Mouse (Mus musculus): Measurements from ENCODE around the gene Clip3. TPM values are rescaled to one million over a fixed set of nuclear protein-coding genes. Genes with fewer than 3 reads are reported as not detected.

The Clip3 gene
- polyA plus RNA-seq, 1 experiment from 2014 or later, result 39.7 TPM

GRCm38 (mm10) chr7:30327140-30327539, 35.6 kb downstream of the Clip3 start:
- ATAC-seq (ENCODE audit: insufficient number of reproducible peaks, insufficient read depth, low FRiP score, low TSS enrichment, low read depth), result no peak
- WGBS, result 64% methylated on average over 15 of the region's 15 CpGs
- no peak overlapping the region for H3K4me2 ChIP-seq
- H3K27me3 ChIP-seq, result no peaks in the 10 kb centered on the region
- H3K4me3 ChIP-seq (replicated peaks), result no peak overlapping the region
- no peak overlapping the region for H3K27ac ChIP-seq
- H3K36me3 ChIP-seq, result no peaks in the 10 kb centered on the region
- no peak overlapping the region for H3K9ac ChIP-seq (replicated peaks)
- H3K9me3 ChIP-seq, result peaks cover 7% of the 10 kb centered on the region; the same call in 1 of the 2 replicates
- H3K4me1 ChIP-seq (replicated peaks), result peaks cover 7% of the 10 kb centered on the region; the same call in 1 of the 2 replicates

- peaks cover 5% of the 10 kb centered on the region for H3K27me3 ChIP-seq
- H3K4me1 ChIP-seq (replicated peaks), result no peaks in the 10 kb centered on the region
- peaks cover 7% of the 10 kb centered on the region; the same call in 1 of the 2 replicates for H3K9me3 ChIP-seq
- 48% methylated on average over 10 of the region's 10 CpGs for WGBS
- no peak overlapping the region for H3K4me2 ChIP-seq
- no peaks in the 10 kb centered on the region for H3K36me3 ChIP-seq
- H3K9ac ChIP-seq (replicated peaks), result no peak overlapping the region
- H3K4me3 ChIP-seq (replicated peaks), result no peak overlapping the region
- ATAC-seq (ENCODE audit: insufficient number of reproducible peaks, insufficient read depth, low FRiP score, low TSS enrichment, low read depth), result no peak
- no peak overlapping the region for H3K27ac ChIP-seq
Measured at GRCm38 (mm10) chr7:30328379-30328778, 36.9 kb downstream of the Clip3 start.

- H3K4me3 ChIP-seq (replicated peaks), result no peak overlapping the region
- H3K36me3 ChIP-seq, result no peaks in the 10 kb centered on the region
- no peaks in the 10 kb centered on the region for H3K9me3 ChIP-seq
- 4% methylated on average over 13 of the region's 13 CpGs for WGBS
- H3K4me2 ChIP-seq, result peak overlapping the region; percentile 16; the same call in 1 of the 2 replicates
- no peak overlapping the region for H3K9ac ChIP-seq (replicated peaks)
- no peaks in the 10 kb centered on the region for H3K4me1 ChIP-seq (replicated peaks)
- peaks cover 37% of the 10 kb centered on the region for H3K27me3 ChIP-seq
- ATAC-seq (ENCODE audit: insufficient number of reproducible peaks, insufficient read depth, low FRiP score, low TSS enrichment, low read depth), result peak; percentile 57
- no peak overlapping the region for H3K27ac ChIP-seq
Measured at GRCm38 (mm10) chr7:30331887-30332286, 40.4 kb downstream of the Clip3 start.

GRCm38 (mm10) chr7:30332622-30333259, 41.2 kb downstream of the Clip3 start:
- no peak overlapping the region for H3K9ac ChIP-seq (replicated peaks)
- 68% methylated on average over 18 of the region's 18 CpGs for WGBS
- ATAC-seq (ENCODE audit: insufficient number of reproducible peaks, insufficient read depth, low FRiP score, low TSS enrichment, low read depth), result no peak

GRCm38 (mm10) chr7:30333436-30333835, 41.9 kb downstream of the Clip3 start:
- H3K9ac ChIP-seq (replicated peaks), result no peak overlapping the region
- H3K9me3 ChIP-seq, result no peaks in the 10 kb centered on the region
- H3K4me1 ChIP-seq (replicated peaks), result no peaks in the 10 kb centered on the region
- peaks cover 37% of the 10 kb centered on the region for H3K27me3 ChIP-seq
- no peaks in the 10 kb centered on the region for H3K36me3 ChIP-seq
- H3K27ac ChIP-seq, result no peak overlapping the region
- no peak for ATAC-seq (ENCODE audit: insufficient number of reproducible peaks, insufficient read depth, low FRiP score, low TSS enrichment, low read depth)
- WGBS, result 65% methylated on average over 4 of the region's 4 CpGs
- H3K4me2 ChIP-seq, result no peak overlapping the region
- H3K4me3 ChIP-seq (replicated peaks), result no peak overlapping the region

More at GRCm38 (mm10) chr7:30332622-30333259, 41.2 kb downstream of the Clip3 start:
- Histone ChIP-seq H3K9me3 (no peaks in the 10 kb centered on the region), H3K4me2 (no peak overlapping the region), H3K27ac (no peak overlapping the region), H3K4me3 (replicated peaks) (no peak overlapping the region), H3K27me3 (peaks cover 37% of the 10 kb centered on the region), H3K36me3 (no peaks in the 10 kb centered on the region), H3K4me1 (replicated peaks) (no peaks in the 10 kb centered on the region)

GRCm38 (mm10) chr7:30334563-30334962, 43.0 kb downstream of the Clip3 start:
- no peak overlapping the region for H3K9ac ChIP-seq (replicated peaks)
- no peaks in the 10 kb centered on the region for H3K9me3 ChIP-seq
- no peak overlapping the region for H3K4me3 ChIP-seq (replicated peaks)
- H3K36me3 ChIP-seq, result no peaks in the 10 kb centered on the region
- WGBS, result 61% methylated on average over 5 of the region's 5 CpGs
- no peaks in the 10 kb centered on the region for H3K4me1 ChIP-seq (replicated peaks)
- no peak overlapping the region for H3K27ac ChIP-seq
- ATAC-seq (ENCODE audit: insufficient number of reproducible peaks, insufficient read depth, low FRiP score, low TSS enrichment, low read depth), result no peak
- no peak overlapping the region for H3K4me2 ChIP-seq
- peaks cover 43% of the 10 kb centered on the region for H3K27me3 ChIP-seq

- H3K36me3 ChIP-seq, result no peaks in the 10 kb centered on the region
- no peaks in the 10 kb centered on the region for H3K9me3 ChIP-seq
- H3K4me2 ChIP-seq, result no peak overlapping the region
- 75% methylated on average over 6 of the region's 6 CpGs for WGBS
- H3K4me3 ChIP-seq (replicated peaks), result no peak overlapping the region
- no peak for ATAC-seq (ENCODE audit: insufficient number of reproducible peaks, insufficient read depth, low FRiP score, low TSS enrichment, low read depth)
- H3K27me3 ChIP-seq, result peaks cover 44% of the 10 kb centered on the region
- H3K9ac ChIP-seq (replicated peaks), result no peak overlapping the region
- no peak overlapping the region for H3K27ac ChIP-seq
- H3K4me1 ChIP-seq (replicated peaks), result no peaks in the 10 kb centered on the region
Measured at GRCm38 (mm10) chr7:30335688-30336087, 44.2 kb downstream of the Clip3 start.

GRCm38 (mm10) chr7:30336384-30336783, 44.9 kb downstream of the Clip3 start:
- H3K4me2 ChIP-seq, result no peak overlapping the region
- WGBS, result 3% methylated on average over 9 of the region's 9 CpGs
- no peak for ATAC-seq (ENCODE audit: insufficient number of reproducible peaks, insufficient read depth, low FRiP score, low TSS enrichment, low read depth)

GRCm38 (mm10) chr7:30339432-30340109, 48.0 kb downstream of the Clip3 start:
- Histone ChIP-seq H3K27ac (no peak overlapping the region), H3K36me3 (no peaks in the 10 kb centered on the region), H3K27me3 (peaks cover 31% of the 10 kb centered on the region), H3K9ac (replicated peaks) (no peak overlapping the region), H3K4me1 (replicated peaks) (peaks cover 6% of the 10 kb centered on the region; the same call in 1 of the 2 replicates), H3K4me3 (replicated peaks) (no peak overlapping the region), H3K4me2 (no peak overlapping the region), H3K9me3 (no peaks in the 10 kb centered on the region)
- no peak for ATAC-seq (ENCODE audit: insufficient number of reproducible peaks, insufficient read depth, low FRiP score, low TSS enrichment, low read depth)
- WGBS, result 72% methylated on average over 5 of the region's 5 CpGs

More at GRCm38 (mm10) chr7:30336384-30336783, 44.9 kb downstream of the Clip3 start:
- Histone ChIP-seq H3K27me3 (peaks cover 46% of the 10 kb centered on the region), H3K9me3 (no peaks in the 10 kb centered on the region), H3K4me1 (replicated peaks) (no peaks in the 10 kb centered on the region), H3K4me3 (replicated peaks) (no peak overlapping the region), H3K27ac (no peak overlapping the region), H3K9ac (replicated peaks) (no peak overlapping the region), H3K36me3 (no peaks in the 10 kb centered on the region)

- peaks cover 6% of the 10 kb centered on the region; the same call in 1 of the 2 replicates for H3K4me1 ChIP-seq (replicated peaks)
- no peak overlapping the region for H3K27ac ChIP-seq
- peaks cover 45% of the 10 kb centered on the region for H3K27me3 ChIP-seq
- H3K9ac ChIP-seq (replicated peaks), result no peak overlapping the region
- no peak overlapping the region for H3K4me3 ChIP-seq (replicated peaks)
- WGBS, result 27% methylated on average over 21 of the region's 21 CpGs
- ATAC-seq (ENCODE audit: insufficient number of reproducible peaks, insufficient read depth, low FRiP score, low TSS enrichment, low read depth), result no peak
- no peaks in the 10 kb centered on the region for H3K36me3 ChIP-seq
- no peaks in the 10 kb centered on the region for H3K9me3 ChIP-seq
- H3K4me2 ChIP-seq, result no peak overlapping the region
Measured at GRCm38 (mm10) chr7:30346635-30347379, 55.3 kb downstream of the Clip3 start.

GRCm38 (mm10) chr7:30347828-30348227, 56.3 kb downstream of the Clip3 start:
- H3K36me3 ChIP-seq, result no peaks in the 10 kb centered on the region
- no peak overlapping the region for H3K9ac ChIP-seq (replicated peaks)
- H3K4me1 ChIP-seq (replicated peaks), result peaks cover 6% of the 10 kb centered on the region; the same call in 1 of the 2 replicates
- H3K9me3 ChIP-seq, result no peaks in the 10 kb centered on the region
- WGBS, result 2% methylated on average over 30 of the region's 30 CpGs
- H3K27me3 ChIP-seq, result peaks cover 43% of the 10 kb centered on the region
- no peak overlapping the region for H3K27ac ChIP-seq
- H3K4me2 ChIP-seq, result peak overlapping the region; percentile 7; the same call in 1 of the 2 replicates
- no peak overlapping the region for H3K4me3 ChIP-seq (replicated peaks)
- ATAC-seq (ENCODE audit: insufficient number of reproducible peaks, insufficient read depth, low FRiP score, low TSS enrichment, low read depth), result no peak
